Mouse (Mus musculus) cerebellum, adult 2 months (tissue): ENCODE data around the gene Tnk1. TPM values are rescaled to one million over a fixed set of nuclear protein-coding genes. Genes with fewer than 3 reads are reported as not detected.

ENCODE experiments used
- DNase-seq, 2 experiments: peaks; one replicate each; pipeline ENCODE4 v3.0.0; 2021
- H3K27ac ChIP-seq: fragments of 200-500 bp; 2 replicates; pipeline ENCODE4 v1.5.1; 2012; ENCODE audit warnings: low read length, control low read depth, inconsistent platforms; ENCODE audit not compliant: insufficient read depth
- H3K27me3 ChIP-seq: fragments of 200-500 bp; 2 replicates; pipeline ENCODE4 v1.6.1; 2012; ENCODE audit warnings: inconsistent platforms, mild to moderate bottlenecking, low read length, moderate library complexity; ENCODE audit not compliant: control insufficient read depth, insufficient read depth
- H3K4me1 ChIP-seq: fragments of 200-500 bp; 2 replicates; pipeline ENCODE4 v1.6.1; 2011; ENCODE audit warnings: low read length; ENCODE audit not compliant: control insufficient read depth, insufficient read depth
- H3K4me3 ChIP-seq: fragments of 200-500 bp; replicated peaks from 2 replicates; pipeline ENCODE3; 2011; ENCODE audit warnings: mild to moderate bottlenecking, low read depth, low read length, control low read depth; ENCODE audit not compliant: insufficient read depth
- CTCF ChIP-seq: fragments of 200-500 bp; IDR thresholded peaks from 2 replicates; pipeline ENCODE4 v1.5.1; 2011; ENCODE audit warnings: low read depth, mild to moderate bottlenecking, control low read depth, low read length, moderate library complexity, borderline replicate concordance; ENCODE audit not compliant: insufficient read depth
- POLR2A ChIP-seq: fragments of 200-500 bp; IDR thresholded peaks from 2 replicates; pipeline ENCODE4 v1.6.1; 2011; ENCODE audit warnings: low read length, control low read depth, borderline replicate concordance; ENCODE audit not compliant: insufficient read depth
- WGBS: fragments of 180-500 bp; shearing (Covaris S2); methylation state at CpG from one replicate; pipeline ENCODE4 v1.1.7; 2018; 5-methylcytosine and 5-hydroxymethylcytosine counted together
- polyA plus RNA-seq: library from polyadenylated mRNA; depleted of rRNA; stranded (reverse); fragments of >200 nt; gene quantifications from 2 replicates; pipeline ENCODE4 v1.2.3, GENCODE M21; 2012

Gene Tnk1
- polyA plus RNA-seq, 1 experiment: 0.39 TPM

GRCm38 (mm10) chr11:69855347-69855746 is 3.2 kb downstream of the Tnk1 start:
- H3K4me3 ChIP-seq: no peak overlapping the region
- no peak for TF ChIP-seq POLR2A
- TF ChIP-seq CTCF: peak; percentile 42; the same call in 1 of the 2 replicates
- 23% methylated on average over 16 of the region's 16 CpGs for WGBS
- no peaks in the 10 kb centered on the region for H3K27me3 ChIP-seq
- no peak overlapping the region for H3K27ac ChIP-seq
- no peaks in the 10 kb centered on the region for H3K4me1 ChIP-seq
- DNase-seq: peak; percentile 42 to 56

GRCm38 (mm10) chr11:69854680-69855079 is 3.9 kb downstream of the Tnk1 start:
- H3K4me1 ChIP-seq: no peaks in the 10 kb centered on the region
- no peak overlapping the region for H3K4me3 ChIP-seq
- TF ChIP-seq CTCF (no peak), POLR2A (no peak)
- no peaks in the 10 kb centered on the region for H3K27me3 ChIP-seq
- WGBS: 77% methylated on average over 10 of the region's 10 CpGs
- H3K27ac ChIP-seq: no peak overlapping the region
- DNase-seq: no peak

GRCm38 (mm10) chr11:69853994-69854393 is 4.5 kb downstream of the Tnk1 start:
- H3K4me1 ChIP-seq: no peaks in the 10 kb centered on the region
- TF ChIP-seq CTCF: no peak
- no peak for TF ChIP-seq POLR2A
- H3K27me3 ChIP-seq: no peaks in the 10 kb centered on the region
- H3K4me3 ChIP-seq: no peak overlapping the region
- 65% methylated on average over 7 of the region's 7 CpGs for WGBS
- DNase-seq: no peak
- H3K27ac ChIP-seq: no peak overlapping the region

- WGBS: 68% methylated on average over 8 of the region's 8 CpGs
- Histone ChIP-seq H3K4me1 (peaks cover 14% of the 10 kb centered on the region), H3K27ac (no peak overlapping the region), H3K4me3 (no peak overlapping the region), H3K27me3 (no peaks in the 10 kb centered on the region)
- DNase-seq: no peak
- no peak for TF ChIP-seq POLR2A
- no peak for TF ChIP-seq CTCF
Observed at GRCm38 (mm10) chr11:69850754-69851153, 7.8 kb downstream of the Tnk1 start.

DNA sequence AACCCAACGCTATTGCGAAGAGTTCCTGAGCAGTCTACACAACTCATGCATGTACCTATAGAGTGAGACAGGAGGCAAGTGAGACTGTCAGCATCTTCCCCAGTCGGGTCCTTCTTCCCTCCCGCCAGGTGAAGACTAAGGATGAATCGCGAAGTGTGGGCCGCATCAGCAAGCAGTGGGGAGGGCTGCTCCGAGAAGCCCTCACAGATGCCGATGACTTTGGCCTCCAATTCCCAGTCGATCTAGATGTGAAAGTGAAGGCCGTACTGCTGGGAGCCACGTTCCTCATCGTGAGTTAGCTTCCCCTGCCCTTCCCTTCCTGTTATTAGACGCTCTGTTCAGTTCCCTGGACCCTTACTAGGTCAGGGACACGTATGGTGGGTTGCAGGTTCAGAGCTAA is 8.6 kb downstream of the Tnk1 start:
- no peak for TF ChIP-seq CTCF
- TF ChIP-seq POLR2A: no peak
- no peak for DNase-seq
- H3K27me3 ChIP-seq: no peaks in the 10 kb centered on the region
- no peak overlapping the region for H3K27ac ChIP-seq
- no peak overlapping the region for H3K4me3 ChIP-seq
- peaks cover 14% of the 10 kb centered on the region for H3K4me1 ChIP-seq
- 94% methylated on average over 15 of the region's 15 CpGs for WGBS

- Histone ChIP-seq H3K27ac (no peak overlapping the region), H3K27me3 (no peaks in the 10 kb centered on the region), H3K4me3 (no peak overlapping the region), H3K4me1 (peaks cover 14% of the 10 kb centered on the region)
- no peak for DNase-seq
- TF ChIP-seq POLR2A: no peak
- no peak for TF ChIP-seq CTCF
- WGBS: 87% methylated on average over 9 of the region's 9 CpGs
Observed at GRCm38 (mm10) chr11:69849128-69849527, 9.4 kb downstream of the Tnk1 start.

- TF ChIP-seq POLR2A (no peak), CTCF (no peak)
- H3K27me3 ChIP-seq: no peaks in the 10 kb centered on the region
- WGBS: 33% methylated on average over 6 of the region's 6 CpGs
Observed at GRCm38 (mm10) chr11:69848021-69848420, 10.5 kb downstream of the Tnk1 start.

DNA sequence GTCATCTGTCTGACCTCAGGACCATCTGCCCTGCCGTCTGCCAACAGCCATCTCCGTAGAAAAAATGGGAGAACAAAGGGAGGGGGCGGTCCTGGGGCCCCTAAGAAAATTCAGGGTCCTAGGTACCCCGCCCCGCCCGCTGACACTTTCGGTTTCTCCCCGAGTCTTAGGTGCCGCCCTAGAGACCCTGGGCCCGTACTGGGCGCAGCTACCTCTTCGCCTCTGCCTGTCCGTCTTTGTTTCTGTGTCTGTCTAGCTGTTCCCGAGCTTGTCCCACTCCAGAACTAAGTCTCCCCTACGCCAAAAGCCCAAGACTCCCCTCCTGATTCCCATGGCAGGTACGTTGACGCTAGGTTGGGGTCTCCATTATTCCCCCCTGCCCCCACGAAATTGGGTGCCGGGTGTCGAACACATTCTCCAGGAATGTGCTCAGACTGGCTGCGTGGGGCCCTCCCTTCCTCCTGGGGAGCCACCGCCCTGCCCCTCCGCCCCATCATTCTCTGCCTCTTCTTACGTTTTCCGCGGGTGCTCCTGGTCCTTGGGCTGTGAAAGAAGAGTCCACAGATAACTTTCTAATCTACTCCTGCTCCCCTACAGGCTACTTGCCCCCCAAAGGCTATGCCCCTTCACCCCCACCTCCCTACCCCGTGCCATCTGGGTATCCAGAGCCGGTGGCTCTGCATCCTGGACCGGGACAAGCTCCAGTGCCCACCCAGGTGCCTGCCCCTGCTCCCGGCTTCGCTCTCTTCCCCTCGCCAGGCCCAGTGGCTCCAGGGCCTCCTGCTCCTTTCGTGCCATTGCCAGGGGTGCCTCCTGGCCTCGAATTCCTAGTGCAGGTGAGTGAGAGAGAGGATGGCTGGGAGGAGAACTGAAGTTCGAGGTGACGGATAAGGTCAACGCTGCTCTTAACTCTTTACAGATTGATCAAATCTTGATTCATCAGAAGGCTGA is 11.5 kb downstream of the Tnk1 start:
- Histone ChIP-seq H3K4me1 (peaks cover 14% of the 10 kb centered on the region), H3K27ac (peak overlapping the region; percentile 29), H3K4me3 (peak overlapping the region; percentile 61), H3K27me3 (no peaks in the 10 kb centered on the region)
- TF ChIP-seq CTCF (no peak), POLR2A (no peak)
- peak; percentile 31 to 52 for DNase-seq
- WGBS: 7% methylated on average over 37 of the region's 37 CpGs

More at GRCm38 (mm10) chr11:69848021-69848420, 10.5 kb downstream of the Tnk1 start:
- H3K27ac ChIP-seq: peak overlapping the region; percentile 29
- peak overlapping the region; percentile 9 for H3K4me3 ChIP-seq
- DNase-seq: peak; percentile 76 to 86
- peaks cover 14% of the 10 kb centered on the region for H3K4me1 ChIP-seq
